Mouse (Mus musculus) 416B (cell line): ENCODE measurements around the gene Ngef.
"Not testable (repeated sequence)": the region's sequence is repeated elsewhere in the genome, so short reads cannot be mapped to it uniquely, and the experiment has no call there.

ENCODE experiments used
- DNase-seq: peaks from one replicate; pipeline ENCODE4 v3.0.0; 2011; ENCODE audit warnings: low read depth

The Ngef gene

DNA sequence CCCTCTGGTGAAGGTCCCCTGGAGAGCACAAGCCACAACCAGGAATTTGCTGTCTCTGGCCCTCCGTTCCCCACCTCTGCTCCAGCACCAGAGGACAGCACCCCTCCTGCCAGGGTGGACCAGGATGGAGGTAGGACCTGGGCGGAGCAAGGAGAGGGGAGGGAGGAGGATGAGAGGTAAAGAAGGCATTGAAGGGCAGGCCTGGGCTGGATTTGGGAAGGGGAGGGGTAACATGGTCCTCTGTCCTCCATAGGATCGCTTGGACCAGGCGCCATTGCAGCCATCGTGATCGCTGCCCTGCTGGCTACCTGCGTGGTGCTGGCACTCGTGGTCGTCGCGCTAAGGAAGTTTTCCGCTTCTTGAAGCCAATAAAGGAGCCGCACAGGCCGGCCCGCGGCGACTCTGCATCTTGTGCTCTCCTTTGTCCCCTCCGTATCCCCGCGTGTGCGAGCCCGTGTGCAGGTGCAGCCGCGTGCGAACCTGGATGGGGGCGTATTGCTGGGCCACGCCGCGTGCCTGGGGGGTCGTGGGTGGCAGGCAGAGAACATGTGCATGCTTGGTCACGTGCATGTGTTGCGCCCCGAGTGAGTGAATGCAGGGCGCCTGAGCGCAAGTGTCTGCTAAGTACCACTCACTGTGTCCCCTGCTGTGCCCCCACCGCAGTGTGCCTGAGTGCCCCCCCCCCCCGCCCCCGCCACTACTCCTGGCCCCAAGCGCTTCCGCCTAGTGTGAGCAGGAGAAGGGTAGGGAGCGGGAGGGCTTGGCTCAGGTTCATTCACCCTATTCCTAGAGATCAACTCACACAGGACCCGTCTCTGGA, 98.4 kb downstream of the Ngef start:
- DNase-seq, result no peak

DNA sequence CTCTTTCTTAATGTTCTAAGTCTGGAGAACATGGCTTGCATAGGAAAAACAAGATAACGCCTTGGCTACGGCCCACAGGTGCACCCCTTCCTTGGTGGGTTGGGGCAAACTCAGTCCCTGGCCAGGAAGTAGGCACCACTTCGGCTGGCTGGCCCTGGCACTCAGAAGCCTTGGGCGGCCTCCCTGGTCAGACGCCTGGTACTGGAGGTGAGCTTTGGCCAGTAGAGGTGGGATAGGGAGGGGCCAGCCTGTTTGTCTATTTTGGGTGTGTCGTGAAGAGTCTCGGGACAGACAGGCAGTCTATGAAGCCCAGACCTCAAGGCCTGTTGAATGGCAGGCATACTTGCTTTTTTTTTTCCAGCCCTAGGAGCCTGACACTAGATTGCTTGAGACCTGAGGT, 101.1 kb downstream of the Ngef start:
- no peak for DNase-seq

DNA sequence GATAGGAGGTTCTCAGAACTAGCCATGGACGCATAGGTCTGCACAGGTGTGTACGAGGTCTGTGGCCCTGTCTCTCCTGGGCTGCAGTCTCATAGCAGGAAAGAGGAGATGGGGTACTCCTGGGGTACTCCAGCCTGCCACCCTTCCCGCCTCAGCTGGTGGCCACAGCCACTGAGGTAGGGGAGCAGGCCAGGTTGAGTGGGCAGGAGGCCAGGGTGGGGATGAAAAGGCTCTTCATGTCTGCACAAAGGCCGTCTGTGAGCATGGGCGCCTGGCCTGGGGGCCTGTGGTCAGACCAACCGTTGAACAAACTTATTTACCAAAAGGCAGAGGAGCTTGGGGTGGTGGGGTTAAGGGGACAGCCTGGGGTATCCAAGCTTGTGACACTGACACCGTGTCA, 101.8 kb downstream of the Ngef start:
- no peak for DNase-seq

DNA sequence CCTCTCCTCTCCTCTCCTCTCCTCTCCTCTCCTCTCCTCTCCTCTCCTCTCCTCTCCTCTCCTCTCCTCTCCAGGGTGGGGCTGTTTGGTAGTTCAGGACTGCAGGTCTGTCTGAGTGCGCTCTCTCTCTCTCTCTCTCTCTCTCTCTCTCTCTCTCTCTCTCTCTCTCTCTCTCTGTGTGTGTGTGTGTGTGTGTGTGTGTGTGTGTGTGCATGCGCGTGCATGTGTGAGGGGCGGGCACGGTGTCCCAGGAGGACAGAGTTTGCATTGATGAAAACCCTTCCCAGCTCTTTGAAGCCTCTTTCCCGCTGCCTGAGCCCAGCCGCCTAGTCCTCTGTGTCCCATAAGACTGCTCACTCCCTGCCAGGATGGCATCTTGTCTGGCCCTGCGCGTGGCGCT, 103.7 kb downstream of the Ngef start, which contains the start of gene Snorc:
TSS of gene Snorc (plus strand) at position 301 of the 400 bp plus-strand sequence.
- DNase-seq, result not testable (repeated sequence)

DNA sequence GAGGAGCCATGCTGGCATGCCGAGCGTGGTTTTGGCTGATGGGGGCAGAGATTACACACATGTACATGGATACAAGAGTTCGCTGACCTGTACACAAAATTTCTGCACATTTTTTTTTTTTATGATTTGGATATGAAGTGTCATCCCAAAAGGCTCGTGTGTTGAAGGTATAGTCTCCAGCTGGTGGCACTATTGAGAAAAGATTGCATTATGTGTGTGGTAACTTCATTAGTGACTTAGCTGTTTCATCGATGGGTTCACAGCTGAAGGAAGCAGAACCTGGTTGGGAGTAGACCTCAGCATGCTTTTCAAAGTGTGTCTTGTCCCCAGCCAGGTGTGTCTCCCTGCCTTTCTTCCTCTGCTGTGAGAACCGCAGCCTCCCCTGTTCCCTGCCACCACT, 105.3 kb downstream of the Ngef start:
- peak; percentile 76 for DNase-seq

DNA sequence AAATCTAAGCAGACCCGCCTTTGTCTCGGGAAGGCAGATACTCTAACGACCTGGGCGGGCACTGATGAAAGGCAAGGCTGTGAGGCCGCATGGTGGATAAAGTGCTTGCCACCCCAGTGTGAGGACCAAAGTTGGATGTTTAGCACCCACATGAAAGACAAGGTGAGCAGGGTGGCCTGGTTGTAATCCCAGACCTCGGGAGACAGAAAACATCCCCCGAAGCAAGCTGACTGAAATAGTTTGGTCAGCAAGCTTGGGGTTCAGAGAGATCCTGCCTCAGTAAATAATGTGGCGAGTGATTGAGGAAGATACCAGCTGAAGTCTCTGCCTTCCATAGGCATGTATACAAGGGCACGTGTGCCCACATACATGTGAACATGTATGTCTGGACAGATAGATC, 106.2 kb downstream of the Ngef start:
- DNase-seq, result peak; percentile 26

DNA sequence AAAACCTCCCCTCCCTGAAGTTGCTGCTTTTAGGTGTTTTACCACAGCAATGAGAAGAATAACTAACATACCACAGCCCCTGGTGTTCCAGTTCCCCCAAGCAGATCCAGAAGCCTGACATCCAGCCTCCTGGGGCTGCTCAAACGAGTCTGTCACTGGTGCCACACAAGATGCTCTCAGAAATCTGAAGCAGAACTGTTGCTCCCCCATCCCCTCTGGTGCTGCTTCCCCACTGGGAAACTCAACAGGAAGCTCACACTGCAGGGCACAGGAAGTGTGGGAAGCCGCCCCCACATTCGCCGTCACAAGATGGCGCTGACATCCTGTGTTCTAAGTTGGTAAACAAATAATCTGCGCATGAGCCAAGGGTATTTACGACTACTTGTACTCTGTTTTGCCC, 113.8 kb downstream of the Ngef start:
- DNase-seq, result peak; percentile 46

DNA sequence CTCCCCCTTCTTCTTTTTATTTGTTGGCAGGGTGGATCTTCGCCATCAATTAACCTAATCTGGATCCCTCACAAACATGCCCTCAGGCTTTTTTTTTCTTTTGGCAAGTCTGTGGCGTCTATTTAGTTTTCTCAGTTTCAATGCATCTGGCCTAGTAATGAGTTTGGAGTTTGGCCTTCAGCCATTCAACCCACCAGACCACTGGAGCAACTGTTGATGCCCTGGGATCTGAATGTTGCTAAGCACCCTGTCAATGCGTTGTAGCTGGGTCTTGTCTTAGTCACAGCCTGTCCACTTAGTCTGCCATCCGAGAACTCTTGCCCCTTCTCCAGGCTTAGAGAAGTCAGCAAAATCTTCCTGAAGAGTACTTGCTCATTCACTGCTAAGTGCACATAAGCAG, 115.6 kb downstream of the Ngef start:
- no peak for DNase-seq

DNA sequence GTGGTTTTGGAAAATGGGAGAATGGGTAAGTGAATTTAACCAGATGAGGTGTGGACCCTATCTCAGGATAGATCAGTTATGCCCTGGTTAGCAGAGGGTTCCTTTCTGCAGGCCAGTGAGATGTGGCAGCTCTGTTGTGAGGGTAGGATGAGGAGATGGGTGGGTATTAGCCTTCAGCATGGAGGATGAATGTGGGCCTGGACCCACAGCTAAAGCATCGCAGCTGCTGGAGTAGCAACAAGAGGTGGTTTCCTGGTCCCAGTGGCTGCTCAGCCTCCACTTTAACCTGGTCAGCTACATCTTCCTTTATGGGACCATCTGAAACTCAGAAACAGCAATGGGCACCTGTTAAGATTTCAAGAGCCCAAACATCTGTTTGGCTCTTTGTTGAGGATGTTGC, 117.2 kb downstream of the Ngef start:
- DNase-seq, result no peak

DNA sequence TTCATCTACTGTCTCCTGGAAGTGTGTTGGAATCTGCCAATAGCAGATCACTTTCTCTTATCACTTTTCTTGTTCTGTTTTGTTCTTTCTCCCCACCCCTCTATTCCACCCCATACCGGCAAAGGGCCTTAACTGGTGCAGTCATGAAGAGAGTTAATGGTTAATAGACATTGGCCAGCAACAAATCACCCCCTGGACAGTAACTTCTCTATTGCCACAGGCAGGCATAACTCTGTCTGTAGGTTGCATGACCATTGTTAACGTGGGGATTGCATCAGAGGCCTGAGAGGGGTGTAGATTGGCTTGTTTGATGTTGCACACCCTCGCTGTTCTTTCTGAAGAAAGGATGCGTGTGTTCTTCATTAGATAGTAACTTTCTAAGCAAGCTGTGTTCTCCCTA, 124.2 kb downstream of the Ngef start:
- no peak for DNase-seq

DNA sequence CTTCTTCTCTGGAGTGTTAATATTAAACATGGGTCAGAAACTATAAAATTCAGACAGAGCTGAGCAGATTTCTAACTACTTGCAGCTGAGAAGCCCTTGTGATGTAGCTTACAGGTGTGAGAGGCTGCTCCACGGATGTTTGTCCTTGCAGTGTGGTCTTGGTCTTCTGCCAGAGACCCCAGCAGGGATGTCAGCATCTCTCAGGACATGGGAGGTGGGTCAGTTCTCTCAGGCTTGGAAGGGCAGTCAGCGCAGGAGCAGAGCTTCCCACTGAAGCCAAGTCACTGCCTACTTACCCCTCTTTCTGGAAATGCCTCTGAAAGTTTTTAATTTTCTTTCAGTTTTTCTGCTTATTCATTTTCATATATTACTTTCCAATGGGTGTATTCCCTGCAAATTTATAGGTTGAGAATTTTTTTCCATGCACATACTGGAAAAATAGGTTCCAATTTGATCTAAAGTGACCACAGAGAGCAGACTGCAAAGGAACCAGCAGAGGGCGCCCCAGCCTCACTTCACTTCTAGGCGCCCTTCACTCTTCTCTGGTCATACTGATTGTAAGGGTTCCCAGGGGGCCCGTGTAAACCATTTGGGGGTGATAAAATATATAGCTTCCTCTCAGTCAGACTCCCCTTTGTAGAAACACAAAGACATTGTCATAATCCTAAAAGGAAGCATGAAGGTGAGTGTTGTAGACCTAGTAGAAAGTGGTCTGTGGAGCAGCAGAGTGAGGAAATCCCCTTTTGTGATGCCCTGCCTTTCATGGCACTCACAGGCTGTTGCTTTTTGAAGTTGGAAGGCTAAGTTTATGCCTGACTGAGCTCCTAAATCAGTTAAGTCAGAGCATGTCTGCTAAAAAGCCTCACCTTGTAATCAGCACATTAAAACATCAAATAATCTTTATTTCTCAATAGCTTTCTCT, 126.2 kb downstream of the Ngef start:
- peak; percentile 60 for DNase-seq

DNA sequence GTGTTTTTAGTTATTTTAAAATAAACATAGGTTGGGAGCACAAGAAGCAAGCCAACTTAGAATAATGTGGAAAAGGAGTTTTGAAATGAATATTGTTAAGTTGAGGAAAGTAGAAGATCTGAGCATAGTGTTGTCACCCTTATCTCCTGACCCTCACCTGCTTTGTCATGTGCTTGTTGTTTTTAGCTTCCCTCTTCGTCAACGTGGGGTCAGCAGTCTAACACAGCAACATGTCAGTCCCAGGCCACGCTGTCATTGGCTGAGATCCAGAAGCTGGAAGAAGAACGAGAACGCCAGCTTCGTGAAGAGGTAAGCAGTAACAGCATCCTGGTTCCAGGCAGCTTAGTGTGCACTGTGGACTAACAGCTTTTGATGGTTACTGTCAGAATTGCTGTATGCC, 137.1 kb downstream of the Ngef start:
- DNase-seq, result no peak

DNA sequence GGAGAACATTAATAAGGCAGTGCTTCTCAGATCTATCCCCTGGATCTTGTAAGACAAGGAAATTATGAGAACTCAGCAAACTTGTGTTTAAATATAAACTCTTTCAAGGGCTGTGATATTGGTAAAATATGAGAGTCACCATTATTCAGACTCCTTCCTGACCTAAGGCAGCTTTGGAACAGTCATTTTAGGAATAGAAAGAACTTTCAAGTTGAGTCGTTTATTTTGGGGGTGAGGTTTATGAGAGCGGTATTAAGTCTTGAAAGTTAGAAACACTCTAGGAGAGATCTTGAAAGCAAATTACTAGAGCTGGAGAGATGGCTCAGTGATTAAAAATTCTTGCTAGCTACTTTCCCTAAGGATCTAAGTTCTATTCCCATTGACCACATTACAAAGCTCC, 138.5 kb downstream of the Ngef start:
- no peak for DNase-seq
